18 mouse cellular contexts compared by ENCODE assay signal in genomic region chr5:122476078-122476477, GRCm38 (mm10). TPM values are rescaled to one million over a fixed set of nuclear protein-coding genes. Genes with fewer than 3 reads are reported as not detected.
A peak's percentile ranks its signal among the peaks of the same experiment; 100 is the strongest.
DNase-seq lines count a peak whose midpoint lies in the region; ATAC-seq and TF ChIP-seq lines count a peak whose summit lies in the region.
"Had no signal": no experiment of that assay in that cellular context is flagged by ENCODE, and none has a peak within 500 bp of the region (broad histone marks: within the 10 kb centered on the region; RNA-seq: fewer than 3 reads in every experiment).

No protein-coding gene starts in this region.

- no peak for DNase-seq in heart, adult 2 months
- DNase-seq in heart, adult 9 months (ENCODE audit: low spot score in 2 of 2), result no peak
- peak; percentile 76 for DNase-seq in liver, adult 2 months (ENCODE audit: extremely low read depth, low read depth, low spot score)
- no peak for DNase-seq in liver
- DNase-seq: adrenal gland, adult 2 months; adrenal gland, postnatal 10 days; adrenal gland, postnatal 25 days; cerebellum, adult 11-12 months; cerebellum, adult 2 months; cerebellum, adult 9-10 months; cerebellum, postnatal 10 days; cerebellum, postnatal 25 days had no signal

- 33% methylated on average over 3 of the region's 3 CpGs for WGBS in heart, adult 2 months
- 15% methylated on average over 3 of the region's 3 CpGs for WGBS in liver, adult 2 months
- WGBS in intestine, embryonic 15.5 days, result 54% methylated on average over 3 of the region's 3 CpGs

- peak; percentile 38; the same call in 1 of the 2 replicates for TF ChIP-seq POLR2A in heart, adult 2 months (IDR thresholded peaks at IDR 0.05; ENCODE audit: insufficient read depth, low read depth, low read length)
- TF ChIP-seq POLR2A in liver, adult 2 months (IDR thresholded peaks at IDR 0.05; ENCODE audit: extremely low read depth, insufficient read depth, low read length), result no peak

- no peaks in the 10 kb centered on the region for H3K27me3 ChIP-seq in heart, adult 2 months (ENCODE audit: control insufficient read depth, insufficient read depth, low read length)
- H3K27me3 ChIP-seq in liver, adult 2 months (ENCODE audit: control insufficient read depth, insufficient read depth, low read length), result no peaks in the 10 kb centered on the region
- H3K27me3 ChIP-seq in intestine, embryonic 15.5 days (replicated peaks), result no peaks in the 10 kb centered on the region
- H3K27me3 ChIP-seq: embryonic facial prominence, embryonic 12.5 days; forebrain, embryonic 13.5 days; forebrain, embryonic 15.5 days had no signal

- H3K9ac ChIP-seq in heart, adult 2 months (ENCODE audit: low read depth, low read length), result peak overlapping the region; percentile 20; the same call in 1 of the 2 replicates
- no peak overlapping the region for H3K9ac ChIP-seq in liver, adult 2 months (ENCODE audit: low read depth, low read length)
- no peak overlapping the region for H3K9ac ChIP-seq in intestine, embryonic 15.5 days
- H3K9ac ChIP-seq: embryonic facial prominence, embryonic 12.5 days; forebrain, embryonic 13.5 days; forebrain, embryonic 15.5 days had no signal

- H3K4me2 ChIP-seq in intestine, embryonic 15.5 days (replicated peaks), result no peak overlapping the region
- H3K4me2 ChIP-seq: embryonic facial prominence, embryonic 12.5 days; forebrain, embryonic 13.5 days; forebrain, embryonic 15.5 days had no signal

- intact Hi-C loops in heart, adult 2 months (cut with DNase I), result no loop called here

- H3K79me2 ChIP-seq in heart, adult 2 months (replicated peaks; ENCODE audit: control insufficient read depth, insufficient read depth, low read length), result no peaks in the 10 kb centered on the region; the same call in 1 of the 2 replicates
- peaks cover 6% of the 10 kb centered on the region; the same call in 1 of the 2 replicates for H3K79me2 ChIP-seq in liver, adult 2 months (ENCODE audit: control insufficient read depth, insufficient read depth, low read length)

- H3K27ac ChIP-seq in heart, adult 2 months, result peak overlapping the region; percentile 17; the same call in 1 of the 2 replicates
- H3K27ac ChIP-seq in liver, adult 2 months (replicated peaks; ENCODE audit: insufficient read depth, low read depth, low read length), result peak overlapping the region; percentile 23; the same call in 1 of the 2 replicates
- H3K27ac ChIP-seq in brown adipose tissue, adult 24 weeks (replicated peaks; ENCODE audit: low read depth, low read length), result peak overlapping the region; percentile 10; the same call in 1 of the 2 replicates
- H3K27ac ChIP-seq in intestine, embryonic 15.5 days, result no peak overlapping the region
- H3K27ac ChIP-seq: embryonic facial prominence, embryonic 10.5 days; embryonic facial prominence, embryonic 12.5 days; forebrain, embryonic 13.5 days; forebrain, embryonic 15.5 days had no signal

- H3K4me1 ChIP-seq in heart, adult 2 months (ENCODE audit: control insufficient read depth, insufficient read depth, low read length), result peaks cover 4% of the 10 kb centered on the region
- H3K4me1 ChIP-seq in liver, adult 2 months (ENCODE audit: control insufficient read depth, insufficient read depth, low read length), result peaks cover 33% of the 10 kb centered on the region
- peaks cover 8% of the 10 kb centered on the region for H3K4me1 ChIP-seq in brown adipose tissue, adult 24 weeks (ENCODE audit: control insufficient read depth, insufficient read depth, insufficient read length, low read length)
- no peaks in the 10 kb centered on the region for H3K4me1 ChIP-seq in intestine, embryonic 15.5 days (replicated peaks)
- H3K4me1 ChIP-seq: embryonic facial prominence, embryonic 10.5 days; embryonic facial prominence, embryonic 12.5 days; forebrain, embryonic 15.5 days had no signal

- peak overlapping the region; percentile 14; the same call in 1 of the 2 replicates for H3K4me3 ChIP-seq in heart, adult 2 months
- H3K4me3 ChIP-seq in liver, adult 2 months (ENCODE audit: insufficient read depth, low read depth, low read length), result no peak overlapping the region
- no peak overlapping the region for H3K4me3 ChIP-seq in brown adipose tissue, adult 24 weeks (ENCODE audit: insufficient read depth, low read depth, low read length)
- no peak overlapping the region for H3K4me3 ChIP-seq in intestine, embryonic 15.5 days (replicated peaks)
- H3K4me3 ChIP-seq: embryonic facial prominence, embryonic 10.5 days; embryonic facial prominence, embryonic 12.5 days; forebrain, embryonic 13.5 days; forebrain, embryonic 15.5 days had no signal

- no peak for TF ChIP-seq EP300 in heart, adult 2 months (IDR thresholded peaks at IDR 0.05; ENCODE audit: insufficient read depth, low read depth, low read length)

- ATAC-seq in intestine, embryonic 15.5 days, result no peak
- ATAC-seq: forebrain, embryonic 13.5 days; forebrain, embryonic 15.5 days had no signal

- H3K9me3 ChIP-seq in intestine, embryonic 15.5 days, result no peaks in the 10 kb centered on the region
- H3K9me3 ChIP-seq: embryonic facial prominence, embryonic 10.5 days; embryonic facial prominence, embryonic 12.5 days; forebrain, embryonic 13.5 days; forebrain, embryonic 15.5 days had no signal

- TF ChIP-seq CTCF in heart, adult 2 months (IDR thresholded peaks at IDR 0.05), result no peak
- TF ChIP-seq CTCF in liver, adult 2 months (IDR thresholded peaks at IDR 0.05; ENCODE audit: low read depth, low read length), result no peak

- peaks cover 73% of the 10 kb centered on the region for H3K36me3 ChIP-seq in heart, adult 2 months (ENCODE audit: control insufficient read depth, insufficient read depth, low read length)
- peaks cover 63% of the 10 kb centered on the region for H3K36me3 ChIP-seq in liver, adult 2 months (ENCODE audit: control insufficient read depth, insufficient read depth, low read length)
- peaks cover 34% of the 10 kb centered on the region for H3K36me3 ChIP-seq in intestine, embryonic 15.5 days

RNA-seq across cellular contexts. Expression of gene Atp2a2, which starts 25.9 kb away (rescaled TPM):
- over 10,000 TPM; 11,796 to 13,259 TPM for total RNA-seq in heart, adult 2 months (2021)
- 3,546 and 6,285 TPM in 2 replicates for polyA plus RNA-seq in heart, adult 2 months (2012; rRNA removed)
- 44.6 and 65.4 TPM in 2 replicates for total RNA-seq in liver, adult 2 months (2014; rRNA removed)
- 46.0 and 50.5 TPM in 2 replicates for polyA plus RNA-seq in liver, adult 2 months (2012; rRNA removed)
- 77.3 and 79.4 TPM in 2 replicates for polyA plus RNA-seq in brown adipose tissue, adult 24 weeks (2012; ENCODE audit: insufficient read depth, insufficient read length, missing spikeins)
- 33.8 and 36.1 TPM in 2 replicates for polyA plus RNA-seq in intestine, embryonic 15.5 days (2015; fragmentation: Nextera tagmentation; extraction: Ambion mirVana)

RNA-seq across cellular contexts. Expression of gene Anapc7, which starts 54.6 kb away (rescaled TPM):
- total RNA-seq in heart, adult 2 months (2021), result 10 to 100 TPM; 25.9 to 27.1 TPM
- 23.2 and 25.4 TPM in 2 replicates for polyA plus RNA-seq in heart, adult 2 months (2012; rRNA removed)
- total RNA-seq in liver, adult 2 months (2014; rRNA removed), result 12.1 and 12.6 TPM in 2 replicates
- polyA plus RNA-seq in liver, adult 2 months (2012; rRNA removed), result 12.9 and 14.4 TPM in 2 replicates
- 16.6 and 17.5 TPM in 2 replicates for polyA plus RNA-seq in brown adipose tissue, adult 24 weeks (2012; ENCODE audit: insufficient read depth, insufficient read length, missing spikeins)
- 35.2 and 38.3 TPM in 2 replicates for polyA plus RNA-seq in intestine, embryonic 15.5 days (2015; fragmentation: Nextera tagmentation; extraction: Ambion mirVana)

Comparison
In these comparisons a context has a peak if more than half of its experiments do, and no peak if none do; other contexts are left out.
1. RNA of gene Atp2a2, which starts 25.9 kb away (polyA plus RNA-seq): 3,546 to 6,285 TPM in heart, adult 2 months; 77.3 to 79.4 TPM in brown adipose tissue, adult 24 weeks, 46.0 to 50.5 TPM in liver, adult 2 months and 33.8 to 36.1 TPM in intestine, embryonic 15.5 days; every median in the first group is over 10 times any median in the second.